Mouse (Mus musculus): Measurements from ENCODE around the gene Tnfrsf25. TPM values are rescaled to one million over a fixed set of nuclear protein-coding genes. Genes with fewer than 3 reads are reported as not detected.

Gene Tnfrsf25
- polyA plus RNA-seq, 1 experiment: 0.95 TPM

GRCm38 (mm10) chr4:152087211-152088081 is 28.3 kb upstream of the Tnfrsf25 start:
- H3K36me3 ChIP-seq (ENCODE audit: control insufficient read depth, insufficient read depth): no peaks in the 10 kb centered on the region
- peaks cover 11% of the 10 kb centered on the region for H3K79me2 ChIP-seq (ENCODE audit: control insufficient read depth, insufficient read depth)
- peak overlapping the region; percentile 42 for H3K4me3 ChIP-seq (ENCODE audit: insufficient read depth, poor library complexity, severe bottlenecking)
- no peaks in the 10 kb centered on the region for H3K79me3 ChIP-seq (ENCODE audit: low read depth)
- H3K27me3 ChIP-seq (ENCODE audit: control insufficient read depth, insufficient read depth, insufficient read length): no peaks in the 10 kb centered on the region
- no peak for TF ChIP-seq CTCF (IDR thresholded peaks at IDR 0.05; ENCODE audit: control insufficient read depth, insufficient read depth, insufficient read length)
- TF ChIP-seq MYOD1 (IDR thresholded peaks at IDR 0.05; ENCODE audit: control insufficient read depth, insufficient read length, low read depth): no peak
- no peak for TF ChIP-seq CEBPB (IDR thresholded peaks at IDR 0.05; ENCODE audit: low read depth)
- TF ChIP-seq MAX (IDR thresholded peaks at IDR 0.05): no peak
- no peak for TF ChIP-seq FOSL1 (IDR thresholded peaks at IDR 0.05; ENCODE audit: insufficient read depth, low read length, poor library complexity, severe bottlenecking)
- TF ChIP-seq MYOG (IDR thresholded peaks at IDR 0.05; ENCODE audit: control insufficient read depth, extremely low read depth, insufficient read length): no peak
- no peak for TF ChIP-seq USF1 (IDR thresholded peaks at IDR 0.05; ENCODE audit: low read depth)
- peak overlapping the region; percentile 72 for H3ac ChIP-seq (ENCODE audit: control insufficient read depth, insufficient read length, low read depth)

DNA sequence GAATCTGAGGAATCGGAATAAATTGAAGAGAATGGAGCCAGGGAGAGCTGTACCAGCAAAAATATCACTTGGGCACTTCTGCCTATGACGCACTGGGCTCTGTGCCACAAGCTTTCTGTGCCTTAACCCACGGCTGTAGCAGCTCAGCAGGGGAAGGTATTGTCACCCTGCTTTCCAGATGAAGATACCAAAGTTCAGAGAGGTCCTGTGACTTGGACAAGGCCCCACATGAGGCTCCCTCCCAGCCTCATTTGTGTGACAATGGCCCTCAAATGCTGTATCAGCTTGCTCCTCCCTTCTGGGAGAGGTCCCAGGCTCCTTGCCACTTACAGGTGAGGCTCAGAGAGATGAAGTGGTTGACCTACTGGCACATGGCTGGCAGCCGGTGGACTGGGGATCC is 27.6 kb upstream of the Tnfrsf25 start:
- no peak overlapping the region for H3K4me3 ChIP-seq (ENCODE audit: insufficient read depth, poor library complexity, severe bottlenecking)
- TF ChIP-seq MAX (IDR thresholded peaks at IDR 0.05): no peak
- no peak for TF ChIP-seq CEBPB (IDR thresholded peaks at IDR 0.05; ENCODE audit: low read depth)
- no peak for TF ChIP-seq USF1 (IDR thresholded peaks at IDR 0.05; ENCODE audit: low read depth)
- TF ChIP-seq MYOG (IDR thresholded peaks at IDR 0.05; ENCODE audit: control insufficient read depth, extremely low read depth, insufficient read length): no peak
- TF ChIP-seq FOSL1 (IDR thresholded peaks at IDR 0.05; ENCODE audit: insufficient read depth, low read length, poor library complexity, severe bottlenecking): no peak
- no peak for TF ChIP-seq CTCF (IDR thresholded peaks at IDR 0.05; ENCODE audit: control insufficient read depth, insufficient read depth, insufficient read length)
- no peak for TF ChIP-seq MYOD1 (IDR thresholded peaks at IDR 0.05; ENCODE audit: control insufficient read depth, insufficient read length, low read depth)
- no peaks in the 10 kb centered on the region for H3K27me3 ChIP-seq (ENCODE audit: control insufficient read depth, insufficient read depth, insufficient read length)
- H3K79me2 ChIP-seq (ENCODE audit: control insufficient read depth, insufficient read depth): peaks cover 11% of the 10 kb centered on the region
- no peaks in the 10 kb centered on the region for H3K36me3 ChIP-seq (ENCODE audit: control insufficient read depth, insufficient read depth)
- H3ac ChIP-seq (ENCODE audit: control insufficient read depth, insufficient read length, low read depth): no peak overlapping the region
- no peaks in the 10 kb centered on the region for H3K79me3 ChIP-seq (ENCODE audit: low read depth)

DNA sequence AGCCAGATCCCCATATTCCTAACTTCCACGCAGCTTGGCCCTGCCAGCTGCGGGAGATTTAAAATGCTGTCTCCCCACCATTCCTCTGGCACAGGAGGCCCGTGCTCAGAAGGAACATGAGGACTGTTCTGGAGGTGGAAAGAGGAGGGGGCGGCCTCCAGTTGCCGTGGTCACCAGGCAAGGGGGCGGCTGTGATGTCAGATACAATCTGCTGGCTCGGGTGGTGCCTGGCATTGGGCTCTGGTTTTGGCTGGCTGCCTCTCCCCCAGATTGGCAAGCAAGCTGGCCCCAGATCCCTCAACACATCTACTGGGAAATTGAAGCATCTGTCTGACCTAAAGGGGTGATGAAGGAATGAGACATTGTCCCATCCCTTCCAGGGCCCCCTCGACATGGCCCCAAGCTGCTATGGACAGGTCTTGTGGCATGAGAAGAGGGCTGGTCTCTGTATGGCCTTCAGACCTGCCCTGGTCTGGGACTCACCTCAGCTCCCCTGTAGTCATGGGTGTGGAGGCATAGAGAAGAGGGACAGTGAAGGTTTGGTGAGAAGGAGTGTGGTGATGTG is 27.1 kb upstream of the Tnfrsf25 start:
- Histone ChIP-seq H3ac (ENCODE audit: control insufficient read depth, insufficient read length, low read depth) (no peak overlapping the region), H3K79me3 (ENCODE audit: low read depth) (no peaks in the 10 kb centered on the region), H3K79me2 (ENCODE audit: control insufficient read depth, insufficient read depth) (peaks cover 11% of the 10 kb centered on the region), H3K4me3 (ENCODE audit: insufficient read depth, poor library complexity, severe bottlenecking) (no peak overlapping the region), H3K36me3 (ENCODE audit: control insufficient read depth, insufficient read depth) (no peaks in the 10 kb centered on the region), H3K27me3 (ENCODE audit: control insufficient read depth, insufficient read depth, insufficient read length) (no peaks in the 10 kb centered on the region)
- no peak for TF ChIP-seq CEBPB (IDR thresholded peaks at IDR 0.05; ENCODE audit: low read depth)
- no peak for TF ChIP-seq MYOG (IDR thresholded peaks at IDR 0.05; ENCODE audit: control insufficient read depth, extremely low read depth, insufficient read length)

GRCm38 (mm10) chr4:152090191-152090590 is 25.5 kb upstream of the Tnfrsf25 start:
- Histone ChIP-seq H3K36me3 (ENCODE audit: control insufficient read depth, insufficient read depth) (no peaks in the 10 kb centered on the region), H3K27me3 (ENCODE audit: control insufficient read depth, insufficient read depth, insufficient read length) (no peaks in the 10 kb centered on the region), H3K4me3 (ENCODE audit: insufficient read depth, poor library complexity, severe bottlenecking) (no peak overlapping the region), H3K79me3 (ENCODE audit: low read depth) (no peaks in the 10 kb centered on the region), H3K79me2 (ENCODE audit: control insufficient read depth, insufficient read depth) (peaks cover 15% of the 10 kb centered on the region), H3ac (ENCODE audit: control insufficient read depth, insufficient read length, low read depth) (no peak overlapping the region)
- TF ChIP-seq FOSL1 (IDR thresholded peaks at IDR 0.05; ENCODE audit: insufficient read depth, low read length, poor library complexity, severe bottlenecking): no peak

GRCm38 (mm10) chr4:152092751-152093293 is 22.9 kb upstream of the Tnfrsf25 start:
- Histone ChIP-seq H3ac (ENCODE audit: control insufficient read depth, insufficient read length, low read depth) (peak overlapping the region; percentile 58), H3K36me3 (ENCODE audit: control insufficient read depth, insufficient read depth) (no peaks in the 10 kb centered on the region), H3K27me3 (ENCODE audit: control insufficient read depth, insufficient read depth, insufficient read length) (no peaks in the 10 kb centered on the region), H3K79me2 (ENCODE audit: control insufficient read depth, insufficient read depth) (peaks cover 5% of the 10 kb centered on the region), H3K79me3 (ENCODE audit: low read depth) (no peaks in the 10 kb centered on the region), H3K4me3 (ENCODE audit: insufficient read depth, poor library complexity, severe bottlenecking) (no peak overlapping the region)
- TF ChIP-seq CTCF (IDR thresholded peaks at IDR 0.05; ENCODE audit: control insufficient read depth, insufficient read depth, insufficient read length) (no peak), CEBPB (IDR thresholded peaks at IDR 0.05; ENCODE audit: low read depth) (no peak), USF1 (IDR thresholded peaks at IDR 0.05; ENCODE audit: low read depth) (no peak), MYOD1 (IDR thresholded peaks at IDR 0.05; ENCODE audit: control insufficient read depth, insufficient read length, low read depth) (no peak), MYOG (IDR thresholded peaks at IDR 0.05; ENCODE audit: control insufficient read depth, extremely low read depth, insufficient read length) (no peak), MAX (IDR thresholded peaks at IDR 0.05) (no peak), FOSL1 (IDR thresholded peaks at IDR 0.05; ENCODE audit: insufficient read depth, low read length, poor library complexity, severe bottlenecking) (no peak)

All from C2C12 (cell line).